Mouse (Mus musculus) heart, adult 2 months (tissue): ENCODE measurements around the gene Syngr1. TPM values are rescaled to one million over a fixed set of nuclear protein-coding genes. Genes with fewer than 3 reads are reported as not detected.

Source experiments
- DNase-seq, 2 experiments: peaks; one replicate each; pipeline ENCODE4 v3.0.0; 2021
- H3K27ac ChIP-seq: fragments of 200-600 bp; 2 replicates; pipeline ENCODE4 v1.8.1; 2022
- H3K27me3 ChIP-seq: fragments of 200-500 bp; 2 replicates; pipeline ENCODE4 v1.6.1; 2012; ENCODE audit warnings: mild to moderate bottlenecking, low read length, inconsistent platforms, mixed read lengths; ENCODE audit not compliant: control insufficient read depth, insufficient read depth
- H3K36me3 ChIP-seq: fragments of 200-500 bp; 2 replicates; pipeline ENCODE4 v1.6.1; 2012; ENCODE audit warnings: low read length, inconsistent platforms; ENCODE audit not compliant: control insufficient read depth, insufficient read depth
- H3K4me1 ChIP-seq: fragments of 200-500 bp; 2 replicates; pipeline ENCODE4 v1.6.1; 2011; ENCODE audit warnings: low read length; ENCODE audit not compliant: control insufficient read depth, insufficient read depth
- H3K4me3 ChIP-seq: fragments of 200-600 bp; 2 replicates; pipeline ENCODE4 v1.8.1; 2022
- H3K79me2 ChIP-seq: fragments of 200-500 bp; replicated peaks from 2 replicates; pipeline ENCODE4 v1.6.1; 2012; ENCODE audit warnings: mild to moderate bottlenecking, inconsistent platforms, low read length, moderate library complexity, mixed read lengths; ENCODE audit not compliant: control insufficient read depth, insufficient read depth
- H3K9ac ChIP-seq: fragments of 200-500 bp; 2 replicates; pipeline ENCODE4 v1.6.1; 2012; ENCODE audit warnings: low read depth, mild to moderate bottlenecking, control low read depth, inconsistent platforms, low read length, mixed read lengths
- CTCF ChIP-seq: fragments of 200-600 bp; IDR thresholded peaks from 2 replicates; pipeline ENCODE4 v1.8.1; 2022; ENCODE audit warnings: antibody characterized with exemption, mild to moderate bottlenecking, moderate library complexity
- EP300 ChIP-seq: fragments of 200-500 bp; IDR thresholded peaks from 2 replicates; pipeline ENCODE4 v1.6.1; 2011; ENCODE audit warnings: low read depth, low read length, control low read depth; ENCODE audit not compliant: insufficient read depth
- POLR2A ChIP-seq: fragments of 200-500 bp; IDR thresholded peaks from 2 replicates; pipeline ENCODE4 v1.6.1; 2011; ENCODE audit warnings: mild to moderate bottlenecking, low read depth, low read length, control low read depth; ENCODE audit not compliant: insufficient read depth
- WGBS: fragments of 180-500 bp; shearing (Covaris S2); methylation state at CpG from one replicate; pipeline ENCODE4 v1.1.7; 2018; 5-methylcytosine and 5-hydroxymethylcytosine counted together
- intact Hi-C: fragments of 180-260 bp; cut with DNase I; formaldehyde crosslinking; loops from one replicate; pipeline ENCODE4 v1.15.1; 2025
- long read RNA-seq: library from polyadenylated mRNA; stranded (forward); transcript quantifications from one replicate; pipeline ENCODE4 v2.0.0, GENCODE M21; 2021
- polyA plus RNA-seq: library from polyadenylated mRNA; depleted of rRNA; stranded (reverse); fragments of >200 nt; gene quantifications from 2 replicates; pipeline ENCODE4 v1.2.3, GENCODE M21; 2012; rRNA removed
- total RNA-seq, 2 experiments: library from RNA; stranded (reverse); gene quantifications; 2 replicates each; pipeline ENCODE4 v1.2.3; 2021

The Syngr1 gene
- total RNA-seq, result 10 to 100 TPM; 69.6 to 95.0 TPM
- 247 and 250 TPM in 2 replicates for polyA plus RNA-seq
- long read RNA-seq, transcript Syngr1-202 (4 exons, 819 nt), result major isoform, 81 of 96 reads
- long read RNA-seq, partial matches to known transcripts, result 4 of 96 reads
- long read RNA-seq, other reads (novel, unspliced or antisense), result 11 of 96 reads

GRCm38 (mm10) chr15:80091121-80091955 lies at the start of gene Syngr1, which contains the start of gene Rpl3:
Gene Syngr1, plus strand, starts transcription at chr15:80091334.
Gene Rpl3, minus strand, starts transcription at chr15:80091868.
- 0 out of 2 replicates have a peak, but pooled peaks cover 3% of the 10 kb centered on the region for H3K27me3 ChIP-seq
- intact Hi-C loops, result loop anchor here (2.0 kb wide), 1 partner anchor 613 kb away; no protein-coding TSS in a partner anchor
- peak within 1 kb of the TSS; percentile 62 for H3K4me3 ChIP-seq
- DNase-seq, result peak; percentile 84 to 88
- H3K4me1 ChIP-seq, result no peaks in the 10 kb centered on the region
- no peaks in the 10 kb centered on the region for H3K36me3 ChIP-seq
- no peaks in the 10 kb centered on the region; the same call in 1 of the 2 replicates for H3K79me2 ChIP-seq
- H3K27ac ChIP-seq, result peak within 1 kb of the TSS; percentile 75
- TF ChIP-seq POLR2A (no peak), CTCF (peak; percentile 81)
- H3K9ac ChIP-seq, result peak within 1 kb of the TSS; percentile 77
- 3% methylated on average over 76 of the region's 86 CpGs for WGBS

GRCm38 (mm10) chr15:80042152-80042551 lies 49.0 kb upstream of the Syngr1 start:
- H3K27me3 ChIP-seq, result no peaks in the 10 kb centered on the region
- WGBS, result 44% methylated on average over 4 of the region's 4 CpGs

GRCm38 (mm10) chr15:80044249-80044648 lies 46.9 kb upstream of the Syngr1 start:
- no peaks in the 10 kb centered on the region for H3K36me3 ChIP-seq
- H3K4me3 ChIP-seq, result no peak overlapping the region
- H3K27ac ChIP-seq, result no peak overlapping the region
- no peak overlapping the region for H3K9ac ChIP-seq
- WGBS, result 92% methylated on average over 10 of the region's 10 CpGs
- TF ChIP-seq CTCF (no peak), POLR2A (no peak), EP300 (no peak)
- DNase-seq, result no peak
- intact Hi-C loops, result no loop called here
- peaks cover under 1% of the 10 kb centered on the region for H3K4me1 ChIP-seq
- H3K79me2 ChIP-seq, result no peaks in the 10 kb centered on the region
- H3K27me3 ChIP-seq, result no peaks in the 10 kb centered on the region

More at GRCm38 (mm10) chr15:80042152-80042551, 49.0 kb upstream of the Syngr1 start:
- Histone ChIP-seq H3K27ac (peak overlapping the region; percentile 58), H3K4me1 (peaks cover 2% of the 10 kb centered on the region; the same call in 1 of the 2 replicates), H3K36me3 (no peaks in the 10 kb centered on the region), H3K4me3 (no peak overlapping the region), H3K79me2 (no peaks in the 10 kb centered on the region), H3K9ac (no peak overlapping the region)
- no peak for TF ChIP-seq CTCF
- intact Hi-C loops, result no loop called here
- no peak for DNase-seq

GRCm38 (mm10) chr15:80045749-80046148 lies 45.4 kb upstream of the Syngr1 start:
- TF ChIP-seq CTCF, result peak; percentile 35
- no peak for TF ChIP-seq EP300
- Histone ChIP-seq H3K27ac (no peak overlapping the region), H3K4me3 (no peak overlapping the region), H3K4me1 (peaks cover 5% of the 10 kb centered on the region), H3K36me3 (no peaks in the 10 kb centered on the region), H3K79me2 (no peaks in the 10 kb centered on the region), H3K27me3 (no peaks in the 10 kb centered on the region), H3K9ac (no peak overlapping the region)
- DNase-seq, result no peak
- intact Hi-C loops, result no loop called here
- 95% methylated on average over 2 of the region's 2 CpGs for WGBS

- H3K79me2 ChIP-seq, result no peaks in the 10 kb centered on the region
- no peaks in the 10 kb centered on the region for H3K36me3 ChIP-seq
- H3K27ac ChIP-seq, result no peak overlapping the region
- H3K4me3 ChIP-seq, result no peak overlapping the region
- WGBS, result 65% methylated on average over 2 of the region's 2 CpGs
- no peak overlapping the region for H3K9ac ChIP-seq
- no peak for DNase-seq
- intact Hi-C loops, result no loop called here
- H3K4me1 ChIP-seq, result peaks cover 5% of the 10 kb centered on the region
- no peaks in the 10 kb centered on the region for H3K27me3 ChIP-seq
- no peak for TF ChIP-seq POLR2A
- no peak for TF ChIP-seq CTCF
- TF ChIP-seq EP300, result no peak
These were observed 43.9 kb upstream of the Syngr1 start for GRCm38 (mm10) chr15:80047242-80047641.

GRCm38 (mm10) chr15:80047973-80048372 lies 43.2 kb upstream of the Syngr1 start:
- Histone ChIP-seq H3K79me2 (no peaks in the 10 kb centered on the region), H3K27me3 (no peaks in the 10 kb centered on the region), H3K9ac (no peak overlapping the region), H3K4me1 (peaks cover 8% of the 10 kb centered on the region), H3K36me3 (no peaks in the 10 kb centered on the region), H3K4me3 (no peak overlapping the region), H3K27ac (no peak overlapping the region)
- TF ChIP-seq POLR2A (no peak), EP300 (no peak)
- intact Hi-C loops, result no loop called here
- DNase-seq, result no peak
- 29% methylated on average over 5 of the region's 5 CpGs for whole genome bisulfite sequencing
